Mouse (Mus musculus): ENCODE results near the gene Dmrt2. TPM values are rescaled to one million over a fixed set of nuclear protein-coding genes. Genes with fewer than 3 reads are reported as not detected.

Gene Dmrt2
- polyA plus RNA-seq, 1 experiment from 2014 or later = not detected

GRCm38 (mm10) chr19:25675866-25676440 is 3.7 kb downstream of the Dmrt2 start:
- TF ChIP-seq CTCF (IDR thresholded peaks at IDR 0.05) = no peak
- ChIA-PET POLR2A (no interaction called here), CTCF (no interaction called here)
- in situ Hi-C loops (cut with MboI; ENCODE audit: low pct_unique_long_range_greater_than_20kb) = no loop called here
- DNase-seq (ENCODE audit: low read depth, low spot score) (no peak), ATAC-seq (no peak)
- peaks cover 96% of the 10 kb centered on the region for H3K27me3 ChIP-seq

DNA sequence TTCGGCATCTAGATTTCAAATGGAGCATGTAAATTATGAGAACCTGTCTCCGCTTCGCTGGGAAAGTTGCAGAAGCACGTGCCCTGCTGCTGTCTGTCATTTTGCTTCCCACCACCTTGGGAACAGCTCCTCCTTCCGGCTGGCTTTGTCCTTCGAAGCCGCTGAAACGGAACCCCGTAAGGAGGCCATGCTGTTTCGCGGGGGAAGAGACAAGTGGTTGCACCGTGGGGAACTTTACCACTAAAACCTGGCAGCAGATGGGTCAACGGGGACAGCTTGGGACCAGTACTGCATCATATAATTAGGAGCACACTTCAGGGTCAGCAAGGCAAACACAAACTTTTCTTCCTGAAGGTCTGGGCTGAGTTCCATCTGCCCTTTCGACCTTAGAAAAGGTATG is 26.6 kb downstream of the Dmrt2 start:
- no peak for ATAC-seq
- no peak for TF ChIP-seq CTCF (IDR thresholded peaks at IDR 0.05)
- CTCF ChIA-PET = no interaction called here
- POLR2A ChIA-PET = no interaction called here
- in situ Hi-C loops (cut with MboI; ENCODE audit: low pct_unique_long_range_greater_than_20kb) = no loop called here
- peaks cover 58% of the 10 kb centered on the region for H3K27me3 ChIP-seq
- no peak for DNase-seq (ENCODE audit: low read depth, low spot score)

DNA sequence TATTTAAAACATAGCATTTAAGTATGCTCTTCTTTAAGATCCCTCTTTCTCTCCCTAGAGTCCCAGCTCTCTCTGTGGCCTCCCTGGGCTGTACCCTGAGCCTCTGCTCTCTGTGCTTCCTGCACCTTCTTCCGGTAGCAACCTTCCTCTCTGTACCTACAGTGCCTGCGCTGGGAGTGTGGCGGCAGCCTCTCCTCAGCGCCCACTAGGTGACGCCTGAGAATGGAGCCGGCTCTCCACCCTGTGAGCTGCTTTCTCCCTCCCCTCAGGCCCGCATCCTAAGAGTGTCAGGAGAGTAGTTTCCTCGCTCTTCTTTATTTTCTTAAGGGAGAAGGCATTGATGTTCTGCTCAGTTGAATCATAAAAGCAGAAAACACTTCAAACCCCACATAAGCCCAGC is 41.2 kb downstream of the Dmrt2 start:
- ChIA-PET POLR2A (no interaction called here), CTCF (no interaction called here)
- peak; percentile 44 for TF ChIP-seq CTCF (IDR thresholded peaks at IDR 0.05)
- ATAC-seq = no peak
- no peak for DNase-seq (ENCODE audit: low read depth, low spot score)
- in situ Hi-C loops (cut with MboI; ENCODE audit: low pct_unique_long_range_greater_than_20kb) = loop anchor here (25.0 kb wide), 1 partner anchor 474 kb away; no protein-coding TSS in a partner anchor
- peaks cover 37% of the 10 kb centered on the region for H3K27me3 ChIP-seq

DNA sequence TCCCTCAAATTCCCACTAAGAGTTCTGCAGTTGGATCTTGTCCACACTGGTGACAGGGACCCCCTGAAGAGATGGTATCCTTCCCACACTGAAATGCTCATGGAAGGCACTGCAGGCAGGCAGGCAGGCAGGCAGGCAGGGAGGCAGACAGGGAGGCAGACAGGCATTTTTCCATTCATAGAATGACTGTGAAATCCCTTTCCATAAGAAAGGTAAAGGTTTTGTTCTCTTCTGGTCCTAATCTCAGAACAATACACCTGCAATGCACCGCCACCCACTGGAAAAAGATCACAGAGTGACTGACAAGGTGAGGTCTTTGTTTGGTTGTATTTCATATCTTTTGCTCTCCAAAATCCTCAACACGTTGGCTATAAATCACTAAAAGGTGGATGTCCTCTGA is 42.7 kb downstream of the Dmrt2 start:
- ChIA-PET CTCF (no interaction called here), POLR2A (no interaction called here)
- ATAC-seq = no peak
- DNase-seq (ENCODE audit: low read depth, low spot score) = no peak
- TF ChIP-seq CTCF (IDR thresholded peaks at IDR 0.05) = no peak
- peaks cover 40% of the 10 kb centered on the region for H3K27me3 ChIP-seq
- in situ Hi-C loops (cut with MboI; ENCODE audit: low pct_unique_long_range_greater_than_20kb) = loop anchor here (25.0 kb wide), 1 partner anchor 472 kb away; no protein-coding TSS in a partner anchor

- DNase-seq (ENCODE audit: low read depth, low spot score) (no peak), ATAC-seq (no peak)
- ChIA-PET POLR2A (no interaction called here), CTCF (no interaction called here)
- no peak for TF ChIP-seq CTCF (IDR thresholded peaks at IDR 0.05)
- peaks cover 55% of the 10 kb centered on the region for H3K27me3 ChIP-seq
- in situ Hi-C loops (cut with MboI; ENCODE audit: low pct_unique_long_range_greater_than_20kb) = loop anchor here (25.0 kb wide), 1 partner anchor 465 kb away; no protein-coding TSS in a partner anchor
Measured at GRCm38 (mm10) chr19:25722616-25723015, 50.4 kb downstream of the Dmrt2 start.

Other genes starting within 250 kb of the Dmrt2 start
- not detected for gene Dmrt1, start 166.8 kb upstream of the Dmrt2 start, polyA plus RNA-seq (2021)
- not detected for gene Dmrt3, start 62.1 kb upstream of the Dmrt2 start, polyA plus RNA-seq (2021)